Mouse (Mus musculus) adrenal gland, postnatal 10 days (tissue): ENCODE data around the gene Cypt4. TPM values are rescaled to one million over a fixed set of nuclear protein-coding genes. Genes with fewer than 3 reads are reported as not detected.
"Not testable (repeated sequence)": the region's sequence is repeated elsewhere in the genome, so short reads cannot be mapped to it uniquely, and the experiment has no call there.

ENCODE experiments used
- DNase-seq: peaks from one replicate; pipeline ENCODE4 v3.0.0; 2021; ENCODE audit warnings: mixed read lengths
- long read RNA-seq, 2 experiments: library from polyadenylated mRNA; stranded (forward); transcript quantifications; one replicate each; pipeline ENCODE4 v2.0.0; 2021
- total RNA-seq, 2 experiments: library from RNA; stranded (reverse); gene quantifications; 2 replicates each; pipeline ENCODE4 v1.2.3; 2021

Cypt4 gene
- not detected for total RNA-seq
- long read RNA-seq, experiment 1 = 0 reads
- long read RNA-seq, experiment 2 = 0 reads

DNA sequence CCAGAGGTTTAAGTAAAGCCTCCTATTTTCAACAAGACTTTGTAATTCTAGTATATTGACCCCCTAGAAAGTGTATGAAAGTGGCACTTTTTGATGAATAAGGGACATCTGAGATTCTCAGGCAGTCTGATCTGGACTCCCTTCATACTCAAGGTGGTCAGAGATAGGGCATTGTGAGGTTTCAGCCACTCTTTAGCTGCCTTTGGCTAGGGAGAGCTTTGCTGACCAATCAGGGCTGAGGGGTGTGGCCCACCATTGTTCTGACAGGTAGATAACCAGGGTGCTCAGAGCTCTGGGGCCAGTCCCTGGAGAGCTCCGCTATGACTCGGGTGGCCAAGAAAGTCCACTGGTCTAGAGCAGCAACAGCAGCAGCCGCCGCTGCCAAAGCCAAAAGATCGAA is at the start of gene Cypt4:
Cypt4 (plus strand) TSS at position 301 of the 400 bp plus-strand sequence.
- DNase-seq = no peak

DNA sequence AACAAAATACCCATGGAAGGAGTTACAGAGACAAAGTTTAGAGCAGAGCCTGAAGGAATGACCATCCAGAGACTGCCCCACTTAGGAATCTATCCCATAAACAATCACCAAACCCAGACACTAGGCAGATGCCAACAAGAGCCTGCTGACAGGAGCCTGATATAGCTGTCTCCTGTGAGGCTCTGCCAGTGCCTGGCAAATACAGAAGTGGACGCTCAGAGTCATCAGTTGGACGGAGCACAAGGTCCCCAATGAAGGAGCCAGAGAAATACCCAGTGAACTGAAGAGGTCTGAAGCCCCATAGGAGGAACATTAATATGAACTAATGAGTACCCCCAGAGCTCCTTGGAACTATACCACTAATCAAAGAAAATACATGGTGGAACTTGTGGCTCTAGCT is 12.3 kb downstream of the Cypt4 start:
- DNase-seq = not testable (repeated sequence)

Other genes starting within 250 kb of the Cypt4 start
- gene Dpy19l1, start 122.1 kb upstream of the Cypt4 start, total RNA-seq = 10 to 100 TPM; 31.8 to 40.8 TPM
- under 1 TPM in 1 of 2 experiments, not detected in 1; 0.09 TPM for gene Dpy19l2, start 71.1 kb downstream of the Cypt4 start, total RNA-seq
- gene Tbx20, start 149.1 kb downstream of the Cypt4 start, total RNA-seq = 10 to 100 TPM; 17.8 to 18.2 TPM